Mouse (Mus musculus) urinary bladder, postnatal 25 days (tissue): ENCODE data around the gene Vsig8.

Source experiments
- DNase-seq: peaks from one replicate; pipeline ENCODE4 v3.0.0; 2022; ENCODE audit warnings: low spot score

Vsig8 gene

GRCm38 (mm10) chr1:172530544-172531220 is 25.1 kb upstream of the Vsig8 start:
- no peak for DNase-seq

- DNase-seq, result no peak
These were observed 23.2 kb upstream of the Vsig8 start for GRCm38 (mm10) chr1:172532551-172532950.

GRCm38 (mm10) chr1:172535116-172535515 is 20.6 kb upstream of the Vsig8 start:
- no peak for DNase-seq

- no peak for DNase-seq
These were observed 15.9 kb upstream of the Vsig8 start for GRCm38 (mm10) chr1:172539827-172540226.

- no peak for DNase-seq
These were observed 15.4 kb upstream of the Vsig8 start for GRCm38 (mm10) chr1:172540283-172540820.

DNA sequence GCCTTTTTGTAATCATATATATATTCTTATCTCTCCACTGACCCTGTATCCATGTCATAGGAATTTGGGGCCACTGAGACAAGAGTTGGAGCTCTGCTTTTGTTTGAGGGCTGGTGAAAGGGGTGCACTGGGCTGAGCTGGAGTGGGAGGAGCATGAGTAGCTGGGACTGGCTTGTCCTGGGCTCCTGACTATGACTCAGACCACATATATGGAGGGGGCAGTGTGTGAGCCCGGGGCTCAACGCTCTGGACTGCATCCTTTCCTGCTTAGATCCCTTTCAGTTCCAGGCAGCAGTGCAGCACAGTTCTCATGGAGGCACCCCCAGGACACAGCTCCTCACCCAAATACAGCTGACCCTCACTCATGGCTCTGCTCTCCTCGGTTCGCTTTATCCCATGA is 9.7 kb upstream of the Vsig8 start:
- no peak for DNase-seq

- no peak for DNase-seq
These were observed 7.2 kb upstream of the Vsig8 start for GRCm38 (mm10) chr1:172548501-172548900.

- no peak for DNase-seq
These were observed 6.4 kb upstream of the Vsig8 start for GRCm38 (mm10) chr1:172549314-172549713.

GRCm38 (mm10) chr1:172549717-172550116 is 6.0 kb upstream of the Vsig8 start:
- no peak for DNase-seq

- no peak for DNase-seq
These were observed 5.2 kb upstream of the Vsig8 start for GRCm38 (mm10) chr1:172550551-172550951.

DNA sequence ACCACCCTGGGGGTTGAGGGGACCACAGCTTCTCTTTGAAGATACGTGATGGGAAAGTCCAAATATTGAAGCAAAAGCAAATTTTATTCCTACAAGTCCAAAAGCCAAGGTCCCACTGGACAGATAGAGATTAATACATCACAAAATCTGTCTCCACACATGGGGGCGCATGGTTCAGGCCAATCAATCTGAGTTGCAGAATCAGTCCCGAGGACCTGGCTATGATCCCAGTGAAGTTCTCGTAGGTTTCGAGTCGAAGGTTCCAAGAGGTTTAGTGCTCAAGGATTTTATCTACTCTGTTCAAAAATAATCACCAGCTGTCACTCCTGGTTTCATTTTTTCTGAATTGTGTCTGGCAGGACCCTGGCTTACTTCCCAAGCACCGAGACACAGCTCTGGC is 4.7 kb upstream of the Vsig8 start:
- DNase-seq, result no peak

DNA sequence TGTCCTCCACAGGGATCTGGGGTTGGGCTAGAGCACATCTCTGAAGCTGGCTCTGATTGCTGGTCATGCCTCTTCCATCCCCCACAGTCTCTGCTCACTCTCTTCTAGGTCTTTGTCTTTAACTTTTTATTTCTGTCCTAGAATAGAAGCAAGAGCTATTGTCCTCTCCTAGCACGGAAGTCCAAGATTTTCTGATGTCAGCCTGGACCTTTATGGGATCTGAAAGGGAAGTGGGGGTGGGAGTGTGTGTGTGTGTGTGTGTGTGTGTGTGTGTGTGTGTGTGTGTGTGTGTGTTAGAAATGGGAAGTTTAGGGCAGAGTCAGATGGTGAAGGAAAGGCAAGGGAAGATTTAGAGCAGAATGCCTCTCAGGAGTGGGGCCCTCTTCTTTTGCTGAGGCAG is 3.1 kb upstream of the Vsig8 start:
- no peak for DNase-seq

DNA sequence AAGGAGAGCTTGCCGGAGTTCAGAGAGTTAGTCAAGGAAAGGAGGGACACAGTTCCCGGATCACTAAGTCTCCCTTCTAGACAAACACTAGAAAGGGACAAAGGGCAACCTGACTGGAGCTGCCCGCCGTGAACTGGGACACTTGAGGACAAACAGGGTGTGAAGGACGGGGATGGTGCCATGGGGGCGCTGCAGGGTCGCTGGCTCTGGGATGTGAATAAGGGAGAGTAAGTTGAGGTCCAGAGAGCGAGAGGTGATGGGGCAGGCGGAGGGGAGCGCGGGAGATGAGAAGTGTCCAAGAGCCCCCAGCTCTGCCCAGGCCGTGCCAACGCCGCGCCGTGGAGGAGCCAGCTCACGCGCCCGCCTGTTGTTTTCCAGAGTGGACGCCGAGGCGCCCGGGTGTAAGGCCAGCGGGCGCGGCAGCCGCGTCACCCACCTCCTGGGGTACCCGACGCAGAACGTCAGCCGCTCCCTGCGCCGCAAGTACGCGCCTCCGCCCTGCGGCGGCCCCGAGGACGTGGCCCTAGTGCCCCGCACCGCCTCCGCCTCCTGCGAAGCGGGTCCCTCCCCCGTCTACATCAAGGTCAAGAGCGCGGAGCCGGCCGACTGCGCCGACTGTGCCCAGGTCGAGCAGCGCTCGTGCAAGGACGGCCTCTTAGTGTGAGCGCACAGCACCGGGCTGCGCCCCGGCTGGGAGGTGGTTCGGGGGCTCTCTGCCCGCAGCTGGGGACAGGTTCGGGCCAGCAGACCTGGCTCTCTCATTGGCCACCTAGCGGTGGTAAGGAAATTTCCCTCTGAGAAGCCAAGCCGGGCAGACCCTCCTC is 7.1 kb downstream of the Vsig8 start:
- peak; percentile 67 for DNase-seq

- no peak for DNase-seq
These were observed 7.7 kb downstream of the Vsig8 start for GRCm38 (mm10) chr1:172563465-172563828.

- DNase-seq, result no peak
These were observed 10.4 kb downstream of the Vsig8 start for GRCm38 (mm10) chr1:172566131-172566530.

DNA sequence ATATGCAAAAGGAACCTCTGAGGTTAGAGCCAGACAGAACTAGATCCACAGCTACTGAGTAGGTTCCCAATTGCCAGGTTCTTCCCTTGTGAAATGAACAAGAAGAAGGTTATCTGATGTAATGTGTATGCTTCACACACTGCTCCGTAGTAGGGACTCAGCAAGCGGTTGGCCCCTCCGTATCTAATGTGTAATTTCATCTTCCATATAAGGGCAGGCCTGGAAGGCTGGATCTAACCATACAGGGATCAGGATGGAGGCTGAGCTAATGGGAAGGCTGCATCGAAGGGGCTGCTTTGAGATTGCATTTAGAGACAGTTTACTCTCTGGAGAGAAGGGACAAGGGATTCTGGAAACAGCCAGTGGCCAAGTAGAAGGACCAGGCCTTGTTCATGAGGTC is 12.0 kb downstream of the Vsig8 start:
- DNase-seq, result no peak

DNA sequence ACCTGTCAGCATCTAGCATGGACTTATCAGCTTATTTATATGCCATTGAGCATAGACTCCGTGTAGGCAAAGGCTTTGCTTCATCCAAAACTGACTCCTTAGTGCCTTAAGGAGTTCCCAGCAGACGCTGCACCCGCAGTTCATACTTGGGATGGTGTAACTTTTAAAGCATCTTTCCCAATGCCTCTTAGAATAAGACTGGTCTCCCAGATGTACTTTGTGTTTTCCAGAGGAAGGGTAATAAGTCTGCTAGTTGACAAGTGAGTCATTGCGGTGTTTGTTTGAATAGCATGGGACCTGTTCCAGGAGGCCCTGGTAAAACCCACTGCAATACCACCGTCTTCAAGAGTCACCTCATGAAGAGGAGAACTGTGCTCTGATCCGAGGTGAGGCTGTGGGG is 24.4 kb downstream of the Vsig8 start:
- no peak for DNase-seq

DNA sequence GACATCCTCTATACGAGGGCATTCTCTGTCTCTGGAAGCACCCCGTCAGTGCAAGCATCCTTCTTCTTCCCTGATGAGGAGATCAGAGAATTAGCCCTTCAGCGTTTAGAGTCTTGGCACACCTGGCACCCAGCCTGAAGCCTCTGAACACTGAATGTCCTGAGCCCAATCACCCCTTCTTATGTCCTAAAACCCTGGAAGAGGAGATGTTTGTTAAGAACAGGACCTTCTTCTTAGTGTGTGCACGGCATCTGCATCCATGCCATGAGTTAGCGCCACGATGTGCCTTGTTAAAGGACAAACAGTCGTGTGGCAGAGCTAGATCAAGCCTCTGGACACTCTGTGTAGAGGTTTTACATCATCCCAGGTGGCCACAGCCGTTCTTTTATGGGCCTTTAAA is 26.7 kb downstream of the Vsig8 start:
- no peak for DNase-seq

- DNase-seq, result no peak
These were observed 28.5 kb downstream of the Vsig8 start for GRCm38 (mm10) chr1:172584271-172584670.

DNA sequence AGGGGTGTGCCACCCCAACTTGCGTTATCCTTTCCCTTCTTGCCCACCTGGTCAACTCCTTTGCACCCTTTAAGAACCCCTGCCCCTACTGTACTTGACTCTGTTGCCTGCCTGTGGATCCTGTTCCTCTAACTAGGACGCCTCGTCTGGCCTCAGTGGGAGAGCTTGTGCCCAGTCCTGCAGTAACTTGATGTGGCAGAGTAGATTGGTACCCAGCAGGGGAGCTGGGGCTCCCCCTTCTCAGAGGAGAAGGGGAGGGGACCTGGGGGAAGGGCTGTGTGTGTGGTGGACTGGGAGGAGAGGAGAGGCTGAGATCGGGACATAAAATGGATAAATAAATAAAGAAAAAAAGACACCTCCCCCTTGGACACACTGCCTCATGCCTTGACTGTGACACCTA is 29.3 kb downstream of the Vsig8 start:
- no peak for DNase-seq

DNA sequence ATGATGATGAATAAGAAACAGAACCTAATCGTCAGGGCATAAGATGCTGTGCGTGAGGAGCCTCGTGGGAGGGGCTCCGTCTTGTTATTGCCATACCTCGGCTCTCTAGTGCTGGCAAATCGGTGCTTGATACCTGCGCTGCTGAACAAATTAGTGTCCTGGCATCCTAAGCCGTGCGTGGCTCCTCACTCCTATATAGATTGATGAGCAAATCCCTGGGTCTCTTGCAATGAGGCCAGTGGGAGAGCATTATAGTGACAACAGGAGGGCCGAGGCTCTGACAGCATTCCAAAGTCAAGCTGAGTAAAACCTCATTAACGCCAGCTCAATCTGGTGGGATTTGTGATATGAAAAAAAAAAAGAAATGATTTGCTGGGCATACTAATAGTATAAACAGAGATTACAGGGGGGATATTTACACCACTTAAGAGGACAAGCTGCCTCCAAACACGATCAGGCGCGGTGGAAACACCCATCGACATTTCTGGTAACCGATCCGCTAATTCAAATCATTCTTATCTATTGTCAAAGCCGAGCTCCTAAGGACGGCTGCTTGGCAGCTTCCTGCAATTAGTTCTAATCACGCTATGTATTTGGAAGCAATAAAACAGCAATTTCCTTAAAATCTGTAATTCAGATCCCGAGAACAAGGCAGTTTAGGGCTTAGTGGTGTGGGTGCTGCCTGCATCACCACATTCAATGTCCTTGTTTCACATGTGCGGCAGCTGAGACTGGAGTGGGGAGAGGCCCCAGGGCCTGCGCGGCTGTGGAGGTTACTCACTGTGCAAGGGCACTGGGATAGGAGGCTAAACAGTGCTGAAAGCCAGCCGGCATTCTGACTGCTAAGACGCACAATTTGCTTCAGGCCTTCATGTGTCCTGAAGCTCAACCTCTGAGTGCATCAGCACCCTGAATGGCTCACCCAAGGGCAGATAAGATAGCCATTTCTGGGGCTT is 30.2 kb downstream of the Vsig8 start:
- no peak for DNase-seq

DNA sequence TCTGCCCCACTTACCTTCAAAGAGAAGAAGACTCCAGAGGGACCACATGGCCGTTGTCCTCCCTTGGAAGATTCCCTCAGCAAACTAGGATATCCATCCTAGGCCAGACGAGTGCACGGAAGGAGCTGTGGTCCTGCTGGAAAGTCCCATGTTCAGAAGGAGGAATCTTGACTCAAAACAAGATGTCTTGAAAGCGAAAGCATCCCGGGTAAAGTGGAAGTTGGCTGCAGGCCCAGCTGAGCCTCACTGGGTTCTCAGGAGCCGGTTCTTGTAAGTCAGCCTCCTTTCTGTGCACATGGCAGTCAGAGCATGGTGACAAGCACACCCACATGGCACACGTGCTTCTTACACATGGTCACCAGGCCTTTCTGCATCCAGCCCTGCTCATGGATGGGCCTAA is 34.6 kb downstream of the Vsig8 start, which contains the start of gene Slamf8:
TSS of gene Slamf8 (minus strand) at position 184 of the 400 bp plus-strand sequence.
- DNase-seq, result no peak
